Mouse (Mus musculus) naive thymus-derived CD4-positive, alpha-beta T cell, adult 5 months (primary cell): ENCODE results near the gene Vps9d1. TPM values are rescaled to one million over a fixed set of nuclear protein-coding genes. Genes with fewer than 3 reads are reported as not detected.

Experiments used
- polyA plus RNA-seq: library from polyadenylated mRNA; unstranded; fragments of 100-300 nt; shearing (Covaris generic); gene quantifications from one replicate; pipeline ENCODE4 v1.2.1, GENCODE M21; 2017

Vps9d1 gene
- polyA plus RNA-seq = 20.9 TPM

GRCm38 (mm10) chr8:123254099-123254885 is at the start of gene Vps9d1, which contains the start of gene Zfp276:
Vps9d1 (minus strand) TSS chr8:123254348.
Zfp276 (plus strand) TSS chr8:123254195.

GRCm38 (mm10) chr8:123235520-123236497 is 18.3 kb downstream of the Vps9d1 start, which contains the start of gene Spata2l:
Spata2l (minus strand) TSS chr8:123236233.

GRCm38 (mm10) chr8:123224278-123225266 is 29.6 kb downstream of the Vps9d1 start, which contains the start of gene Cdk10:
Cdk10 (plus strand) TSS chr8:123224842.

GRCm38 (mm10) chr8:123212321-123213117 is 41.6 kb downstream of the Vps9d1 start, which contains the start of the genes Chmp1a and Spata33:
Chmp1a (minus strand) TSS chr8:123212763.
Spata33 (plus strand) TSS chr8:123212832.

Other genes starting within 250 kb of the Vps9d1 start
- gene Ankrd11, start 212.1 kb downstream of the Vps9d1 start, polyA plus RNA-seq = 413 TPM
- 96.0 TPM for gene Spg7, start 191.4 kb downstream of the Vps9d1 start, polyA plus RNA-seq
- gene Rpl13, start 152.0 kb downstream of the Vps9d1 start, polyA plus RNA-seq = 1,111 TPM
- gene Cpne7, start 137.0 kb downstream of the Vps9d1 start, polyA plus RNA-seq = 0.17 TPM
- not detected for gene Sult5a1, start 96.0 kb downstream of the Vps9d1 start, polyA plus RNA-seq
- gene Dpep1, start 68.1 kb downstream of the Vps9d1 start, polyA plus RNA-seq = not detected
- 129 TPM for gene Chmp1a, start 41.6 kb downstream of the Vps9d1 start, polyA plus RNA-seq
- not detected for gene Spata33, start 41.5 kb downstream of the Vps9d1 start, polyA plus RNA-seq
- gene Cdk10, start 29.5 kb downstream of the Vps9d1 start, polyA plus RNA-seq = 22.1 TPM
- 15.3 TPM for gene Spata2l, start 18.1 kb downstream of the Vps9d1 start, polyA plus RNA-seq
- gene Zfp276, start 153 bp downstream of the Vps9d1 start, polyA plus RNA-seq = 43.1 TPM
- gene Fanca, start 64.2 kb upstream of the Vps9d1 start, polyA plus RNA-seq = 8.5 TPM
- not detected for gene Spire2, start 78.4 kb upstream of the Vps9d1 start, polyA plus RNA-seq
- gene Tcf25, start 119.4 kb upstream of the Vps9d1 start, polyA plus RNA-seq = 353 TPM
- not detected for gene Mc1r, start 152.8 kb upstream of the Vps9d1 start, polyA plus RNA-seq
- 0.61 TPM for gene Tubb3, start 157.1 kb upstream of the Vps9d1 start, polyA plus RNA-seq
- gene Def8, start 169.2 kb upstream of the Vps9d1 start, polyA plus RNA-seq = 13.2 TPM
- 70.2 TPM for gene Afg3l1, start 223.6 kb upstream of the Vps9d1 start, polyA plus RNA-seq